Mouse (Mus musculus): ENCODE measurements around the gene Mex3a. TPM values are rescaled to one million over a fixed set of nuclear protein-coding genes. Genes with fewer than 3 reads are reported as not detected.

The Mex3a gene
- total and polyA plus RNA-seq, 3 experiments = 1.1 to 4.9 (median 2.5) TPM

DNA sequence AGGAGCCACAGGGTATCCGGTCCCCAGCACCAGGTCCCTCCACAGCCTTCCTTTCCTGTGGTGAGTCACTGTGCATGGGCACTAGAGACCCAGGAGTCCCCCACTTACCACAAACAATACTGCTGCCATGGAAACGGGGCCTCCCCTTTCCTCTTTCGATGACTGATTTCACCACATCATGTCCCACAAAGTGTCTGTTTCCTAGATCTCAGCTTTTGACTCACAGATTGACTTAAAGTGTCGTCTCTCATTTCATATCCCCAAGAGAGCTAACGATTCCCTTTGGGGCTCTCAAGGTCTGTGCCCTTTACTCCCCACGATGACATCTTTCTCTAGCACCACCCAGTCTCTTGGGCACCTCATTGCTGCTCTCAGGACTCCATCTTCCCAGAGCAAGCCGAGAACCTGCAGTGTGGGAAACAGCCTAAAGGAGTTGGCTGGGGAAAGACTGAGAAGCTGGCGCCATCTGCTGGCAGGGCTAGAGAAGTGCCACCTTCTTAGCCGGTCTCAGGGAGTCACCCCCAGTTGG, 10.3 kb upstream of the Mex3a start (continued):
- TF ChIP-seq MEF2A (IDR thresholded peaks at IDR 0.05; ENCODE audit: borderline replicate concordance, low read depth, low read length) (peak; percentile 95), USF2 (conservative IDR thresholded peaks at IDR 0.05; ENCODE audit: low read depth, low read length) (no peak), SIN3A (IDR thresholded peaks at IDR 0.05; ENCODE audit: low read length) (peak; percentile 96), USF1 (IDR thresholded peaks at IDR 0.05; ENCODE audit: low read depth, low read length) (no peak), MXI1 (IDR thresholded peaks at IDR 0.05; ENCODE audit: low read depth, low read length) (peak; percentile 94), IRF4 (IDR thresholded peaks at IDR 0.05; ENCODE audit: low read depth, low read length) (peak; percentile 99), HCFC1 (IDR thresholded peaks at IDR 0.05; ENCODE audit: low read depth, low read length) (no peak; the same call in 1 of the 2 replicates), MYC (IDR thresholded peaks at IDR 0.05; ENCODE audit: low read depth, low read length) (peak; percentile 64; the same call in 1 of the 2 replicates), EP300 (IDR thresholded peaks at IDR 0.05; ENCODE audit: low read length) (peak; percentile 97), UBTF (IDR thresholded peaks at IDR 0.05; ENCODE audit: low read depth, low read length) (no peak), ZNF384 (IDR thresholded peaks at IDR 0.05; ENCODE audit: low read depth, low read length) (no peak)

GRCm38 (mm10) chr3:88523027-88523426, 9.2 kb upstream of the Mex3a start:
- H3K27me3 ChIP-seq (replicated peaks) = peaks cover 9% of the 10 kb centered on the region
- H3K4me3 ChIP-seq (replicated peaks in 1 of 3; ENCODE audit: low read depth in 2 of 3, low read length in 2 of 3, poor library complexity in 1 of 3) = no peak overlapping the region

GRCm38 (mm10) chr3:88525021-88525420, 7.2 kb upstream of the Mex3a start:
- dilution Hi-C loops (cut with MboI; ENCODE audit: extremely low pct_ligation_motif_present, extremely low pct_unique_long_range_greater_than_20kb, low sequenced_read_pairs) = no loop called here
- TF ChIP-seq MXI1 (IDR thresholded peaks at IDR 0.05; ENCODE audit: low read depth, low read length) (no peak), BHLHE40 (IDR thresholded peaks at IDR 0.05; ENCODE audit: low read depth, low read length) (no peak), CTCF (conservative IDR thresholded peaks at IDR 0.05 in 1 of 2, IDR thresholded peaks at IDR 0.05 in 1 of 2; ENCODE audit: low read depth in 2 of 2, low read length in 2 of 2) (0 out of 4 replicates have a peak, but pooled peaks of 1 of the 2 experiments have one; percentile 6), JUN (IDR thresholded peaks at IDR 0.05; ENCODE audit: insufficient read depth, low read depth, low read length) (no peak), SMC3 (IDR thresholded peaks at IDR 0.05; ENCODE audit: low read depth, low read length) (no peak), GABPA (IDR thresholded peaks at IDR 0.05; ENCODE audit: insufficient replicate concordance, low read depth, low read length) (no peak)
- H3K9ac ChIP-seq (ENCODE audit: insufficient read depth, low read depth) = no peak overlapping the region
- in situ Hi-C loops (cut with MboI; ENCODE audit: low pct_ligation_motif_present, low pct_unique_long_range_greater_than_20kb, low sequenced_read_pairs) = no loop called here
- H3K4me3 ChIP-seq (replicated peaks in 1 of 3; ENCODE audit: low read depth in 2 of 3, low read length in 2 of 3, poor library complexity in 1 of 3) = no peak overlapping the region
- peaks cover 9 to 41% of the 10 kb centered on the region in 2 experiments for H3K36me3 ChIP-seq (replicated peaks in 1 of 2; ENCODE audit: control insufficient read depth in 1 of 2, insufficient read depth in 1 of 2, low read length in 1 of 2)
- no peaks in the 10 kb centered on the region for H3K9me3 ChIP-seq (replicated peaks; ENCODE audit: low read length)
- DNase-seq (ENCODE audit: extremely low read depth) = no peak
- no peak overlapping the region for H3K27ac ChIP-seq (ENCODE audit: insufficient read depth, low read depth)
- peaks cover 3% of the 10 kb centered on the region for H3K27me3 ChIP-seq (replicated peaks)
- no peaks in the 10 kb centered on the region for H3K79me2 ChIP-seq (replicated peaks; ENCODE audit: control insufficient read depth, extremely low read depth, insufficient read depth, poor library complexity, severe bottlenecking)
- H3K4me2 ChIP-seq (ENCODE audit: insufficient read depth, low read depth, poor library complexity, severe bottlenecking) = no peak overlapping the region
- peaks cover 27 to 50% of the 10 kb centered on the region in 2 experiments for H3K4me1 ChIP-seq (ENCODE audit: control insufficient read depth in 1 of 2, insufficient read depth in 2 of 2)

More at GRCm38 (mm10) chr3:88523027-88523426, 9.2 kb upstream of the Mex3a start:
- Histone ChIP-seq H3K36me3 (replicated peaks in 1 of 2; ENCODE audit: control insufficient read depth in 1 of 2, insufficient read depth in 1 of 2, low read length in 1 of 2) (peaks cover 9 to 31% of the 10 kb centered on the region in 2 experiments), H3K9me3 (replicated peaks; ENCODE audit: low read length) (no peaks in the 10 kb centered on the region), H3K4me1 (ENCODE audit: control insufficient read depth in 1 of 2, insufficient read depth in 2 of 2) (peaks cover 27 to 46% of the 10 kb centered on the region in 2 experiments), H3K4me2 (ENCODE audit: insufficient read depth, low read depth, poor library complexity, severe bottlenecking) (no peak overlapping the region), H3K9ac (ENCODE audit: insufficient read depth, low read depth) (no peak overlapping the region), H3K27ac (ENCODE audit: insufficient read depth, low read depth) (no peak overlapping the region), H3K79me2 (replicated peaks; ENCODE audit: control insufficient read depth, extremely low read depth, insufficient read depth, poor library complexity, severe bottlenecking) (no peaks in the 10 kb centered on the region)
- in situ Hi-C loops (cut with MboI; ENCODE audit: low pct_ligation_motif_present, low pct_unique_long_range_greater_than_20kb, low sequenced_read_pairs) = loop anchor here (5.0 kb wide), 2 partner anchors 36 to 116 kb away; no protein-coding TSS in a partner anchor
- dilution Hi-C loops (cut with MboI; ENCODE audit: extremely low pct_ligation_motif_present, extremely low pct_unique_long_range_greater_than_20kb, low sequenced_read_pairs) = no loop called here
- DNase-seq (ENCODE audit: extremely low read depth) = no peak
- TF ChIP-seq PAX5 (IDR thresholded peaks at IDR 0.05; ENCODE audit: low read length) (no peak), MYC (IDR thresholded peaks at IDR 0.05; ENCODE audit: low read depth, low read length) (no peak), HCFC1 (IDR thresholded peaks at IDR 0.05; ENCODE audit: low read depth, low read length) (no peak), JUN (IDR thresholded peaks at IDR 0.05; ENCODE audit: insufficient read depth, low read depth, low read length) (no peak), UBTF (IDR thresholded peaks at IDR 0.05; ENCODE audit: low read depth, low read length) (no peak), MAFK (IDR thresholded peaks at IDR 0.05; ENCODE audit: insufficient replicate concordance, low read length) (no peak), POLR2AphosphoS2 (IDR thresholded peaks at IDR 0.05; ENCODE audit: low read depth, low read length) (no peak), IRF4 (IDR thresholded peaks at IDR 0.05; ENCODE audit: low read depth, low read length) (no peak), CHD1 (IDR thresholded peaks at IDR 0.05; ENCODE audit: low read depth, low read length) (no peak), GABPA (IDR thresholded peaks at IDR 0.05; ENCODE audit: insufficient replicate concordance, low read depth, low read length) (no peak), KAT2A (IDR thresholded peaks at IDR 0.05; ENCODE audit: insufficient replicate concordance, low read length) (no peak), NELFE (IDR thresholded peaks at IDR 0.05; ENCODE audit: low read depth, low read length) (no peak), E2F4 (IDR thresholded peaks at IDR 0.05; ENCODE audit: insufficient replicate concordance, low read depth, low read length) (no peak), MAX (IDR thresholded peaks at IDR 0.05; ENCODE audit: low read length) (no peak), MAZ (IDR thresholded peaks at IDR 0.05; ENCODE audit: low read depth, low read length) (no peak), NRF1 (IDR thresholded peaks at IDR 0.05; ENCODE audit: low read depth, low read length) (no peak)

All from CH12.LX (cell line).